Mouse (Mus musculus) kidney, embryonic 15.5 days (tissue): ENCODE data around the gene Slc25a45. TPM values are rescaled to one million over a fixed set of nuclear protein-coding genes. Genes with fewer than 3 reads are reported as not detected.

Source experiments
- ATAC-seq: fragments of 200-750 bp; cut with Nextera tagmentation; replicated peaks from 2 replicates; pipeline ENCODE4 v1.8.0; 2017; ENCODE audit warnings: moderate TSS enrichment; ENCODE audit not compliant: low FRiP score
- H3K27ac ChIP-seq: fragments of 300-500 bp; sonication (generic); 2 replicates; pipeline ENCODE4 v1.5.1; 2015; ENCODE audit warnings: mild to moderate bottlenecking, inconsistent platforms
- H3K27me3 ChIP-seq: fragments of 300-500 bp; sonication (generic); 2 replicates; pipeline ENCODE4 v1.6.1; 2015; ENCODE audit warnings: inconsistent platforms
- H3K36me3 ChIP-seq: fragments of 300-500 bp; sonication (generic); 2 replicates; pipeline ENCODE4 v1.6.1; 2015; ENCODE audit warnings: inconsistent platforms
- H3K4me1 ChIP-seq: fragments of 300-500 bp; sonication (generic); 2 replicates; pipeline ENCODE4 v1.6.1; 2015; ENCODE audit warnings: inconsistent platforms
- H3K4me2 ChIP-seq: fragments of 300-500 bp; sonication (generic); 2 replicates; pipeline ENCODE4 v1.6.1; 2015; ENCODE audit warnings: moderate library complexity, mild to moderate bottlenecking, inconsistent platforms
- H3K4me3 ChIP-seq: fragments of 300-500 bp; sonication (generic); replicated peaks from 2 replicates; pipeline ENCODE4 v1.5.1; 2015; ENCODE audit warnings: mild to moderate bottlenecking, inconsistent platforms
- H3K9ac ChIP-seq: fragments of 300-500 bp; sonication (generic); 2 replicates; pipeline ENCODE4 v1.6.1; 2015; ENCODE audit warnings: mild to moderate bottlenecking, inconsistent platforms
- H3K9me3 ChIP-seq: fragments of 300-500 bp; sonication (generic); replicated peaks from 2 replicates; pipeline ENCODE4 v1.6.1; 2016; ENCODE audit warnings: inconsistent platforms
- WGBS: fragments of 180-500 bp; shearing (Covaris S2); methylation state at CpG from one replicate; pipeline ENCODE4 v1.1.7; 2015; ENCODE audit warnings: mixed read lengths; 5-methylcytosine and 5-hydroxymethylcytosine counted together
- polyA plus RNA-seq: library from polyadenylated mRNA; unstranded; fragments of >200 nt; fragmentation: Nextera tagmentation; extraction: Ambion mirVana; gene quantifications from 2 replicates; pipeline ENCODE4 v1.2.1, GENCODE M21; 2015

The Slc25a45 gene
- polyA plus RNA-seq = 8.1 and 8.5 TPM in 2 replicates

DNA sequence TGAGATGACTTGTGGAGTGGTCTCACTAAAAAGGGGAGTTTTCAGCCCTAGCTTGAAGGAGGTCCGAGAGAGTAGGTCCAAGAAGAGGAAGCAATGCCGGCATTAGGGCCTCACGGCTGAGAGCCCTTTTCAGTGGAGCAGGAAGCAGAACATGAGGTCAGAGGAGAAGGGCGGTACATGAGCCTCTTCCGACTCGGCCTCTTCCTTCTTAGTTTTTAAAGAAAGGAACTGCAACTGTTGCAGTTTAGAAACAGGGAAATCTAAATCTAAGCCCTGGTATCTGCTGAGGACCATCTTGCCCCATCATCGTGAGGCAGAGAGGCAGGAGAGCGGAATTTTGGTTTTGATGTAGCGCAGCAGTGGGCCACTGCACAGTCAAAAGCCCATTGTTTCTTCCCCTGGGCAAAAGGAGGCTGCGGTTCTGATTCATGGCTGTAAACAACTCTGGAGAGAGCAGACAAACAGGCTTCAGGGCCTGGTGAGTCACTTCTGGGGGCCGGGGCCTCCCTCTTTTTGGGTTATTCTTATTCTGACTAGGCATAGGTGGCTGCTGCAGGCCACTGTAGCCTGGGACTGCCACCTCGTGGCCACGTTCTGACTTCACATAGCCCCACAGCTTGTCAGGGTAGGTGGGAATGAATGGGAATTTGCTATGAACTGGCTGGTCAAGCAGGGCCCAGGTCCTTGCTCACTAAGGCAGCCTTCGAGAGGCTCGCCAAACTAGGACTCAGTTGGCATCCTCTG lies at the start of gene Slc25a45:
Gene Slc25a45, plus strand, starts transcription at position 191 of the 744 bp plus-strand sequence.
- Histone ChIP-seq H3K36me3 (peaks cover 3% of the 10 kb centered on the region), H3K4me2 (peak within 1 kb of the TSS; percentile 39), H3K4me3 (peak within 1 kb of the TSS; percentile 20), H3K4me1 (peaks cover 56% of the 10 kb centered on the region), H3K27me3 (no peaks in the 10 kb centered on the region), H3K9ac (peak within 1 kb of the TSS; percentile 24), H3K9me3 (no peaks in the 10 kb centered on the region), H3K27ac (peak within 1 kb of the TSS; percentile 87)
- 35% methylated on average over 15 of the region's 15 CpGs for WGBS
- ATAC-seq = peak; percentile 55

- H3K9me3 ChIP-seq = no peaks in the 10 kb centered on the region
- H3K36me3 ChIP-seq = no peaks in the 10 kb centered on the region
- H3K27me3 ChIP-seq = no peaks in the 10 kb centered on the region
- 71% methylated on average over 3 of the region's 3 CpGs for WGBS
- no peak overlapping the region for H3K9ac ChIP-seq
- no peak for ATAC-seq
- H3K27ac ChIP-seq = no peak overlapping the region
- H3K4me1 ChIP-seq = peaks cover 43% of the 10 kb centered on the region
- no peak overlapping the region for H3K4me2 ChIP-seq
- H3K4me3 ChIP-seq = no peak overlapping the region
Measured at GRCm38 (mm10) chr19:5828155-5828554, 49.5 kb upstream of the Slc25a45 start.

DNA sequence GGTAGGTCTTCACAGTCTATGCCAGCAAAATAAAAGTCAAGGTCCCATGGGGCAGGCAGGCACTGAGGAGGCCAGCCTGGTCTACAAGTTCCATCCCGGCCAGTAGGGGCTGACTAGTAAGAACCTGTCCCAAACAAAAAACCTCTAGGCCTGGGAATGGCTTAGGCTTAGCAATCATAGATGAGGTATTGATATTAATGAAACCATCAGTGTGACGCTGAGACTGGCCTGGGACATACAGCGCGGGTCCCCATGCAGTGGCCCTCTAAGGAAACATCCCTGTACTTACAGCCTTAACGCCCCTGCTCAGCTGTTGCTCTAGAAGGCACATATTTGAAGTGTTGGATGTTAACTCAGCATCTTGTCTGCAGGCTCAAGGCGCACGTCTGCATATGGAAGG lies 48.7 kb upstream of the Slc25a45 start:
- H3K27me3 ChIP-seq = no peaks in the 10 kb centered on the region
- H3K4me1 ChIP-seq = peaks cover 36% of the 10 kb centered on the region
- H3K4me2 ChIP-seq = no peak overlapping the region
- H3K9ac ChIP-seq = no peak overlapping the region
- no peaks in the 10 kb centered on the region for H3K9me3 ChIP-seq
- ATAC-seq = no peak
- 92% methylated on average over 7 of the region's 7 CpGs for WGBS
- H3K4me3 ChIP-seq = no peak overlapping the region
- H3K36me3 ChIP-seq = no peaks in the 10 kb centered on the region
- H3K27ac ChIP-seq = no peak overlapping the region

- Histone ChIP-seq H3K4me3 (no peak overlapping the region), H3K27me3 (no peaks in the 10 kb centered on the region), H3K4me1 (peaks cover 30% of the 10 kb centered on the region), H3K4me2 (no peak overlapping the region), H3K9ac (no peak overlapping the region), H3K27ac (0 out of 2 replicates have a peak overlapping the region, but pooled peaks have one; percentile 37), H3K36me3 (no peaks in the 10 kb centered on the region), H3K9me3 (no peaks in the 10 kb centered on the region)
- 77% methylated on average over 19 of the region's 19 CpGs for WGBS
- no peak for ATAC-seq
Measured at GRCm38 (mm10) chr19:5829958-5830615, 47.5 kb upstream of the Slc25a45 start.

DNA sequence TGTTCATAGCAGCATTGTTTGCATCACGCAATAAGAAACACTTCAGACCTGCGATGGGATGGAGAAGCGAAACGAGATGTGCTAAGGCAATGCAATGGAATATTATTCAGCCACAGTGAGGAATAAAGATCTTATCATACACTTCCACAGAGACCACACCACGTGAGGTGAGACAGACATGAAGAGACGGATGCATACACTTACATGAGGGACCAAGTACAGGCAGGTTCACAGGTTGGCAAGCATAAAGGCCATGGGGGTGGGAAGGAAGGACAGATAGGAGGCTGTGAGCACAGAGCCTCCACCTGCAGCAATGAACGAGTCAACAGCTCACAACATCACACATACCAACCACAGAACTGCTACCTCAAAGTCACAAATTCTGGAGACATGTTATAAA lies 46.8 kb upstream of the Slc25a45 start:
- Histone ChIP-seq H3K27me3 (no peaks in the 10 kb centered on the region), H3K4me2 (no peak overlapping the region), H3K27ac (no peak overlapping the region), H3K9me3 (no peaks in the 10 kb centered on the region), H3K4me3 (no peak overlapping the region), H3K9ac (no peak overlapping the region), H3K36me3 (no peaks in the 10 kb centered on the region), H3K4me1 (peaks cover 29% of the 10 kb centered on the region)
- WGBS = 84% methylated on average over 7 of the region's 7 CpGs
- no peak for ATAC-seq

- WGBS = 84% methylated on average over 11 of the region's 11 CpGs
- H3K9ac ChIP-seq = no peak overlapping the region
- no peaks in the 10 kb centered on the region for H3K36me3 ChIP-seq
- no peaks in the 10 kb centered on the region for H3K9me3 ChIP-seq
- no peak for ATAC-seq
- peaks cover 29% of the 10 kb centered on the region for H3K4me1 ChIP-seq
- H3K4me3 ChIP-seq = no peak overlapping the region
- H3K4me2 ChIP-seq = no peak overlapping the region
- peak overlapping the region; percentile 63 for H3K27ac ChIP-seq
- no peaks in the 10 kb centered on the region for H3K27me3 ChIP-seq
Measured at GRCm38 (mm10) chr19:5831224-5831957, 46.2 kb upstream of the Slc25a45 start.

GRCm38 (mm10) chr19:5831958-5832320 lies 45.7 kb upstream of the Slc25a45 start:
- Histone ChIP-seq H3K36me3 (no peaks in the 10 kb centered on the region), H3K9me3 (no peaks in the 10 kb centered on the region)
- 86% methylated on average over 4 of the region's 4 CpGs for WGBS

DNA sequence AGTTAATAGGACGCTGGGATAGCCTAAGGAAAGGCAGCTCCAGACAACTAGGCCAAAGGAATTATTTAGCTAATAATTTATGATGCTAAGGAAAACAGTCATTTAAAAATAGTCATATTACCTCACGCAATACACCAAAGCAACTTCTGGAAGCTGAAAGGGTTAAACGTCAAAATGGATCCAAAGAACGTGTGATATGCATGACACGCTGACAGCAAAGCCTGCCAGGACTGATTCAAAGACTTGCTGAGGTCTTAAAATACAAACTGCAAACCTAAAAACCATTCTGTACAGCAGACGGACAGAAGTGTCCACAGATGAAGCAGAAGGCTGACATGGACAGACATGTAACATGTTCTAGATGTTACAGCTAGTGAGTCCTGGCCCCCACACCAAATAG lies 45.3 kb upstream of the Slc25a45 start:
- no peak overlapping the region for H3K9ac ChIP-seq

More at GRCm38 (mm10) chr19:5831958-5832320, 45.7 kb upstream of the Slc25a45 start:
- ATAC-seq = no peak
- H3K27me3 ChIP-seq = no peaks in the 10 kb centered on the region
- H3K4me2 ChIP-seq = no peak overlapping the region
- peaks cover 29% of the 10 kb centered on the region for H3K4me1 ChIP-seq
- H3K9ac ChIP-seq = no peak overlapping the region
- no peak overlapping the region for H3K4me3 ChIP-seq
- peak overlapping the region; percentile 63 for H3K27ac ChIP-seq

DNA sequence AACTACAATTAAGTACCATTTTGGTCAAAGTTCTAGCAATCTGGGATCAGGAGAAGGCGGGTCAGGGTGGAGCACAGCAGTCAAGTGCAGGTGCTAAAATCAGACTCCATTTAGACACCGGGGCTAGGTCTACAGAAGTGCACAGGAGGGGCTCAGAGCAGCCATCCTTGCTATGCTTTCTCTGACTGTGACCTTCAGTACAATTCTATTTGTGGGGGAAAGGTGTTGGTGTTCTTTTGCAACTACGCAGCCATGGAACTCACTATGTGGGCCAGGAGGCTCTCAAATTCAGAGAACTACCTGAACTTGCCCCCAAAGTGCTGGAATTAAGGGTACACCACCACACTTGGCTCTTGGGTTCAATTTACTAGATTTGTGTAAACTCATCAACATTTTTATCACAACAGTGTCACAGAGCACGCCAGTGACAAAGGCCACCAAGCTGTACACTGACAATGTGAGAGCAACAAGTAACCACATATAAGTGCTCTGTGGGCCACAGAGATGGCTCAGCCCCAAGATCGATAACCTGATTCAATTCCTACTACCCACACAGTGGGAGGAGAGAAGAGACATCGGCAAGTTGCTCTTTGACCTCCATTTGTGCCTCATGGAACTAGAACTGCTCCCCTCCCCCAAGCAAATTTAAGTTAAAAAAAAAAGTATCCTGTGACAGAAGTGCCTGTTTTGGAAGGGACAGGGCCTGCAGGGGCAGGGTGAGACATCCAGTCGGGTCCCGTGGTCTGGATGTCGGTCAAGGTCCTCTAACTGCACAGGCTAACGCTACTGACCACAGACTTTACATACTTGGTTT lies 44.1 kb upstream of the Slc25a45 start:
- Histone ChIP-seq H3K36me3 (no peaks in the 10 kb centered on the region), H3K27ac (no peak overlapping the region), H3K9ac (no peak overlapping the region), H3K4me1 (peaks cover 19% of the 10 kb centered on the region; the same call in 1 of the 2 replicates), H3K9me3 (no peaks in the 10 kb centered on the region), H3K4me2 (no peak overlapping the region), H3K27me3 (no peaks in the 10 kb centered on the region), H3K4me3 (no peak overlapping the region)
- no peak for ATAC-seq
- 77% methylated on average over 10 of the region's 10 CpGs for WGBS

More for the DNA sequence above, 45.3 kb upstream of the Slc25a45 start:
- H3K4me3 ChIP-seq = no peak overlapping the region
- 75% methylated on average over 6 of the region's 6 CpGs for WGBS
- H3K4me2 ChIP-seq = no peak overlapping the region
- H3K27ac ChIP-seq = no peak overlapping the region
- H3K27me3 ChIP-seq = no peaks in the 10 kb centered on the region
- no peaks in the 10 kb centered on the region for H3K36me3 ChIP-seq
- H3K4me1 ChIP-seq = peaks cover 25% of the 10 kb centered on the region
- H3K9me3 ChIP-seq = no peaks in the 10 kb centered on the region
- no peak for ATAC-seq

DNA sequence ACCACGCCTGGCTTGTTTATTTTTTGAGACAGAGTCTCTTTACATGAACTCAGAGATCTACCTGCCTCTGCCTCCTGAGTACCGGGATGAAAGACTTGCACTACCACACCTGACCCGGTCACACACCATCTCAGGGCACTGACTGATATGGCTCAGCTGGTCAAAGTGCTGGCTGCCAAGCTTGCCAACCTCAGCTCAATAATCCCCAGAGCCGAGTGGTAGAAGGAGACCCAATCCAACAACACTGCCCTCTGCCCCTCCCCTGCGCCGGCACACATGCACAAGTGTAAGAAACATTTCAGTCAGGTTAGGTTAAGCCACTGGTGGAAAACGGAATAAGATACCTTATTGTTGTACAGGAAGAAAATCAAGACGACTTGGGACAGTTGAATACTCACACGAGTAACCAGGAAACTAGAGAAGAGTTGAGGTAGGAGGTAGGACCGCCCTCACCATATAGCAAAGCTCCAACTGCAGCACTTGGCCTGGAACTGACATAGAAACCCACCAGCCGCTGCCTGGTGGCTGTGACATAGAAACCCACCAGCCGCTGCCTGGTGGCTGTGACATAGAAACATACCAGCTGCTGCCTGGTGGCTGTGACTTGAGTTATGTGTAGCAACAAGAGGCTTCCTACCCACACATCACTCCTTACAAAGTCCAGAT lies 43.2 kb upstream of the Slc25a45 start:
- Histone ChIP-seq H3K36me3 (no peaks in the 10 kb centered on the region), H3K9ac (no peak overlapping the region), H3K27ac (peak overlapping the region; percentile 54), H3K9me3 (no peaks in the 10 kb centered on the region), H3K4me1 (peaks cover 20% of the 10 kb centered on the region; the same call in 1 of the 2 replicates), H3K4me2 (no peak overlapping the region), H3K27me3 (no peaks in the 10 kb centered on the region), H3K4me3 (no peak overlapping the region)
- 59% methylated on average over 12 of the region's 12 CpGs for WGBS
- ATAC-seq = peak; percentile 52; the same call in 1 of the 2 replicates
